Mouse (Mus musculus) liver, postnatal 0 days (tissue): ENCODE results near the gene Tmem19. TPM values are rescaled to one million over a fixed set of nuclear protein-coding genes. Genes with fewer than 3 reads are reported as not detected.
A peak's percentile ranks its signal among the peaks of the same experiment; 100 is the strongest.

Experiments
- ATAC-seq: fragments of 200-750 bp; cut with Nextera tagmentation; 2 replicates; pipeline ENCODE4 v1.8.0; 2017; ENCODE audit warnings: mild to moderate bottlenecking, moderate library complexity
- DNase-seq: peaks from one replicate; pipeline ENCODE4 v3.0.0-alpha.2; 2016
- H3K27ac ChIP-seq: fragments of 300-500 bp; sonication (generic); 2 replicates; pipeline ENCODE4 v1.5.1; 2014; ENCODE audit warnings: antibody characterized with exemption, moderate library complexity, mild to moderate bottlenecking, low read depth
- H3K27me3 ChIP-seq: fragments of 300-500 bp; sonication (generic); 2 replicates; pipeline ENCODE4 v1.6.1; 2014; ENCODE audit warnings: low read length, control low read depth, mixed read lengths; ENCODE audit not compliant: insufficient read depth
- H3K36me3 ChIP-seq: fragments of 300-500 bp; sonication (generic); replicated peaks from 2 replicates; pipeline ENCODE4 v1.6.1; 2014; ENCODE audit warnings: mild to moderate bottlenecking, control low read depth, low read length, moderate library complexity, mixed read lengths; ENCODE audit not compliant: insufficient read depth
- H3K4me1 ChIP-seq: fragments of 300-500 bp; sonication (generic); 2 replicates; pipeline ENCODE4 v1.6.1; 2014; ENCODE audit warnings: antibody characterized with exemption, mild to moderate bottlenecking, control low read depth; ENCODE audit not compliant: insufficient read depth
- H3K4me2 ChIP-seq: fragments of 300-500 bp; sonication (generic); 2 replicates; pipeline ENCODE4 v1.6.1; 2014; ENCODE audit warnings: low read depth, mild to moderate bottlenecking, low read length, moderate library complexity, mixed read lengths
- H3K4me3 ChIP-seq: fragments of 300-500 bp; sonication (generic); 2 replicates; pipeline ENCODE4 v1.5.1; 2014; ENCODE audit warnings: low read depth, low read length
- H3K9ac ChIP-seq: fragments of 300-500 bp; sonication (generic); replicated peaks from 2 replicates; pipeline ENCODE4 v1.6.1; 2014; ENCODE audit warnings: mild to moderate bottlenecking, moderate library complexity
- H3K9me3 ChIP-seq: fragments of 300-500 bp; sonication (generic); 2 replicates; pipeline ENCODE4 v1.6.1; 2016; ENCODE audit warnings: mild to moderate bottlenecking, control low read depth, low read length, mixed read lengths
- CTCF ChIP-seq: sonication (generic); IDR thresholded peaks from 2 replicates; pipeline ENCODE4 v1.5.1; 2016; ENCODE audit warnings: antibody characterized with exemption, low read depth
- EP300 ChIP-seq: IDR thresholded peaks from 2 replicates; pipeline ENCODE4 v1.6.1; 2016; ENCODE audit warnings: antibody characterized with exemption, low read depth, mild to moderate bottlenecking
- WGBS: fragments of 180-500 bp; shearing (Covaris S2); extraction: QIAGEN DNeasy Blood & Tissue Kit; methylation state at CpG from one replicate; pipeline ENCODE4 v1.1.7; 2014; ENCODE audit not compliant: insufficient replicate concordance; 5-methylcytosine and 5-hydroxymethylcytosine counted together
- polyA plus RNA-seq: library from polyadenylated mRNA; unstranded; fragments of >200 nt; fragmentation: Nextera tagmentation; extraction: Ambion mirVana; gene quantifications from 2 replicates; pipeline ENCODE4 v1.2.1, GENCODE M21; 2015

Tmem19 gene
- 16.3 and 19.3 TPM in 2 replicates for polyA plus RNA-seq

- peak; percentile 98 for DNase-seq
- Histone ChIP-seq H3K4me3 (peak within 1 kb of the TSS; percentile 60), H3K9ac (peak within 1 kb of the TSS; percentile 76), H3K36me3 (no peaks in the 10 kb centered on the region; the same call in none of the 2 replicates), H3K9me3 (no peaks in the 10 kb centered on the region), H3K4me1 (peaks cover 16% of the 10 kb centered on the region), H3K4me2 (peak within 1 kb of the TSS; percentile 84), H3K27ac (peak within 1 kb of the TSS; percentile 92), H3K27me3 (no peaks in the 10 kb centered on the region)
- TF ChIP-seq CTCF (0 out of 2 replicates have a peak, but pooled peaks have one; percentile 7), EP300 (no peak)
- WGBS, result under 1% methylated on average over 58 of the region's 58 CpGs
- peak; percentile 99 for ATAC-seq
Observed at GRCm38 (mm10) chr10:115361840-115362622, at the start of gene Tmem19. Gene Tmem19, minus strand, starts transcription at chr10:115362501.

- H3K36me3 ChIP-seq, result peaks cover 66% of the 10 kb centered on the region
- WGBS, result 76% methylated on average over 6 of the region's 6 CpGs
- DNase-seq (peak; percentile 69), ATAC-seq (no peak)
- no peaks in the 10 kb centered on the region for H3K27me3 ChIP-seq
- H3K27ac ChIP-seq, result no peak overlapping the region
- no peak overlapping the region for H3K4me2 ChIP-seq
- H3K9me3 ChIP-seq, result no peaks in the 10 kb centered on the region
- H3K4me1 ChIP-seq, result no peaks in the 10 kb centered on the region
- TF ChIP-seq EP300, result no peak
- peak; percentile 74 for TF ChIP-seq CTCF
- no peak overlapping the region for H3K9ac ChIP-seq
- H3K4me3 ChIP-seq, result no peak overlapping the region
Observed at GRCm38 (mm10) chr10:115406393-115406792, 44.1 kb upstream of the Tmem19 start.

- H3K36me3 ChIP-seq, result peaks cover 44% of the 10 kb centered on the region
- no peak for DNase-seq
- no peak overlapping the region for H3K4me3 ChIP-seq
- no peak for ATAC-seq
- TF ChIP-seq CTCF, result no peak
- TF ChIP-seq EP300, result no peak
- peaks cover 10% of the 10 kb centered on the region for H3K4me1 ChIP-seq
- WGBS, result 92% methylated on average over 1 of the region's 1 CpGs
- H3K9ac ChIP-seq, result no peak overlapping the region
- no peak overlapping the region for H3K4me2 ChIP-seq
- no peaks in the 10 kb centered on the region for H3K27me3 ChIP-seq
- H3K9me3 ChIP-seq, result no peaks in the 10 kb centered on the region
- no peak overlapping the region for H3K27ac ChIP-seq
Observed at GRCm38 (mm10) chr10:115391896-115392295, 29.6 kb upstream of the Tmem19 start.

GRCm38 (mm10) chr10:115391076-115391475 is 28.8 kb upstream of the Tmem19 start:
- WGBS, result 89% methylated on average over 4 of the region's 4 CpGs
- H3K4me3 ChIP-seq, result no peak overlapping the region
- no peak for ATAC-seq
- DNase-seq, result no peak
- no peak overlapping the region for H3K4me2 ChIP-seq
- H3K27me3 ChIP-seq, result no peaks in the 10 kb centered on the region
- TF ChIP-seq CTCF (no peak), EP300 (no peak)
- H3K36me3 ChIP-seq, result peaks cover 39% of the 10 kb centered on the region
- no peak overlapping the region; the same call in 1 of the 2 replicates for H3K9ac ChIP-seq
- no peak overlapping the region for H3K27ac ChIP-seq
- peaks cover 12% of the 10 kb centered on the region for H3K4me1 ChIP-seq
- H3K9me3 ChIP-seq, result no peaks in the 10 kb centered on the region

- TF ChIP-seq CTCF (no peak), EP300 (no peak)
- Histone ChIP-seq H3K4me2 (no peak overlapping the region), H3K27ac (no peak overlapping the region), H3K4me1 (peaks cover 18% of the 10 kb centered on the region), H3K4me3 (no peak overlapping the region), H3K9me3 (no peaks in the 10 kb centered on the region), H3K36me3 (peaks cover 15% of the 10 kb centered on the region), H3K9ac (no peak overlapping the region), H3K27me3 (no peaks in the 10 kb centered on the region)
- no peak for DNase-seq
- no peak for ATAC-seq
- 93% methylated on average over 3 of the region's 3 CpGs for WGBS
Observed at GRCm38 (mm10) chr10:115387891-115388290, 25.6 kb upstream of the Tmem19 start.
